Mouse (Mus musculus) heart, embryonic 14.5 days (tissue): Measurements from ENCODE around the gene Ccdc33. TPM values are rescaled to one million over a fixed set of nuclear protein-coding genes. Genes with fewer than 3 reads are reported as not detected.

Source experiments
- ATAC-seq: fragments of 200-750 bp; cut with Nextera tagmentation; 2 replicates; pipeline ENCODE4 v1.8.0; 2017; ENCODE audit warnings: low read depth, moderate TSS enrichment; ENCODE audit not compliant: insufficient number of reproducible peaks, insufficient read depth, low FRiP score
- H3K27ac ChIP-seq, 2 experiments: fragments of 200-500 bp in 1 of 2; fragments of 300-500 bp in 1 of 2; sonication (generic) in 1 of 2; replicated peaks in 1 of 2; 2 replicates each; pipeline ENCODE4 v1.5.1; 2012 to 2014; ENCODE audit warnings: low read depth in 2 of 2, low read length in 2 of 2, control low read depth in 1 of 2, mild to moderate bottlenecking in 1 of 2, mixed read lengths in 1 of 2; ENCODE audit not compliant: control insufficient read depth in 1 of 2, insufficient read depth in 1 of 2
- H3K27me3 ChIP-seq: fragments of 300-500 bp; sonication (generic); 2 replicates; pipeline ENCODE4 v1.6.1; 2014; ENCODE audit warnings: mild to moderate bottlenecking, low read length, control low read depth; ENCODE audit not compliant: control insufficient read depth, insufficient read depth
- H3K36me3 ChIP-seq: fragments of 300-500 bp; sonication (generic); 2 replicates; pipeline ENCODE4 v1.6.1; 2014; ENCODE audit warnings: mild to moderate bottlenecking, control low read depth, low read length, mixed read lengths; ENCODE audit not compliant: control insufficient read depth, insufficient read depth
- H3K4me1 ChIP-seq, 2 experiments: fragments of 200-500 bp in 1 of 2; fragments of 300-500 bp in 1 of 2; sonication (generic) in 1 of 2; 2 replicates each; pipeline ENCODE4 v1.6.1; 2012 to 2014; ENCODE audit warnings: low read length in 2 of 2, control low read depth in 1 of 2, mixed read lengths in 1 of 2; ENCODE audit not compliant: control insufficient read depth in 2 of 2, insufficient read depth in 2 of 2
- H3K4me2 ChIP-seq: fragments of 300-500 bp; sonication (generic); 2 replicates; pipeline ENCODE4 v1.6.1; 2014; ENCODE audit warnings: mild to moderate bottlenecking, low read length
- H3K4me3 ChIP-seq, 2 experiments: fragments of 200-500 bp in 1 of 2; fragments of 300-500 bp in 1 of 2; sonication (generic) in 1 of 2; 2 replicates each; pipeline ENCODE4 v1.5.1; 2012 to 2014; ENCODE audit warnings: low read length in 2 of 2, mild to moderate bottlenecking in 2 of 2, control low read depth in 1 of 2, low read depth in 1 of 2, moderate library complexity in 1 of 2; ENCODE audit not compliant: control insufficient read depth in 1 of 2, insufficient read depth in 1 of 2
- H3K9ac ChIP-seq: fragments of 300-500 bp; sonication (generic); 2 replicates; pipeline ENCODE4 v1.6.1; 2014; ENCODE audit warnings: mild to moderate bottlenecking, low read length
- H3K9me3 ChIP-seq: fragments of 300-500 bp; sonication (generic); 2 replicates; pipeline ENCODE4 v1.6.1; 2016; ENCODE audit warnings: low read length, control low read depth; ENCODE audit not compliant: control insufficient read depth
- WGBS: fragments of 180-500 bp; shearing (Covaris S2); extraction: QIAGEN DNeasy Blood & Tissue Kit; methylation state at CpG from one replicate; pipeline ENCODE4 v1.1.7; 2014; 5-methylcytosine and 5-hydroxymethylcytosine counted together
- polyA plus RNA-seq: library from polyadenylated mRNA; unstranded; fragments of >200 nt; fragmentation: Nextera tagmentation; extraction: Ambion mirVana; gene quantifications from 2 replicates; pipeline ENCODE4 v1.2.1, GENCODE M21; 2014

Ccdc33 gene
- polyA plus RNA-seq, 1 experiment from 2014 or later = not detected

GRCm38 (mm10) chr9:58027426-58028180 is 91.0 kb downstream of the Ccdc33 start:
- H3K4me2 ChIP-seq = no peak overlapping the region
- H3K4me3 ChIP-seq = no peak overlapping the region
- no peaks in the 10 kb centered on the region for H3K36me3 ChIP-seq
- no peaks in the 10 kb centered on the region for H3K4me1 ChIP-seq
- ATAC-seq = no peak
- no peaks in the 10 kb centered on the region for H3K9me3 ChIP-seq
- H3K9ac ChIP-seq = no peak overlapping the region
- 41% methylated on average over 2 of the region's 2 CpGs for WGBS
- no peak overlapping the region for H3K27ac ChIP-seq
- H3K27me3 ChIP-seq = peaks cover 8% of the 10 kb centered on the region

- Histone ChIP-seq H3K9ac (no peak overlapping the region), H3K27ac (no peak overlapping the region), H3K27me3 (peaks cover 13% of the 10 kb centered on the region), H3K36me3 (no peaks in the 10 kb centered on the region), H3K4me3 (no peak overlapping the region), H3K9me3 (no peaks in the 10 kb centered on the region), H3K4me2 (no peak overlapping the region), H3K4me1 (no peaks in the 10 kb centered on the region)
- WGBS = 57% methylated on average over 9 of the region's 9 CpGs
- no peak for ATAC-seq
Observed at GRCm38 (mm10) chr9:58025995-58026394, 92.6 kb downstream of the Ccdc33 start.

GRCm38 (mm10) chr9:58018385-58018784 is 100.2 kb downstream of the Ccdc33 start:
- no peak for ATAC-seq
- peaks cover 7% of the 10 kb centered on the region; the same call in 1 of the 2 replicates for H3K27me3 ChIP-seq
- no peak overlapping the region for H3K4me2 ChIP-seq
- no peak overlapping the region for H3K4me3 ChIP-seq
- no peak overlapping the region for H3K27ac ChIP-seq
- no peaks in the 10 kb centered on the region for H3K4me1 ChIP-seq
- H3K36me3 ChIP-seq = no peaks in the 10 kb centered on the region
- no peaks in the 10 kb centered on the region for H3K9me3 ChIP-seq
- no peak overlapping the region for H3K9ac ChIP-seq
- 81% methylated on average over 5 of the region's 5 CpGs for WGBS

- Histone ChIP-seq H3K4me3 (no peak overlapping the region), H3K27ac (no peak overlapping the region), H3K9me3 (no peaks in the 10 kb centered on the region), H3K4me2 (no peak overlapping the region), H3K4me1 (no peaks in the 10 kb centered on the region), H3K27me3 (peaks cover 4% of the 10 kb centered on the region; the same call in 1 of the 2 replicates), H3K9ac (no peak overlapping the region), H3K36me3 (no peaks in the 10 kb centered on the region)
- WGBS = 34% methylated on average over 3 of the region's 3 CpGs
- no peak for ATAC-seq
Observed at GRCm38 (mm10) chr9:58016962-58017361, 101.7 kb downstream of the Ccdc33 start.

- WGBS = 74% methylated on average over 6 of the region's 6 CpGs
Observed at GRCm38 (mm10) chr9:58015856-58016255, 102.8 kb downstream of the Ccdc33 start.

GRCm38 (mm10) chr9:58014393-58015160 is 104.0 kb downstream of the Ccdc33 start:
- WGBS = 54% methylated on average over 8 of the region's 8 CpGs
- Histone ChIP-seq H3K4me2 (no peak overlapping the region), H3K4me3 (no peak overlapping the region), H3K9ac (no peak overlapping the region), H3K27ac (no peak overlapping the region), H3K27me3 (no peaks in the 10 kb centered on the region), H3K4me1 (peaks cover under 1 to 4% of the 10 kb centered on the region in 2 experiments; a peak in 3 of 4 replicates), H3K36me3 (no peaks in the 10 kb centered on the region), H3K9me3 (no peaks in the 10 kb centered on the region)
- ATAC-seq = no peak

More at GRCm38 (mm10) chr9:58015856-58016255, 102.8 kb downstream of the Ccdc33 start:
- Histone ChIP-seq H3K27ac (no peak overlapping the region), H3K4me3 (no peak overlapping the region), H3K4me2 (no peak overlapping the region), H3K9me3 (no peaks in the 10 kb centered on the region), H3K4me1 (peaks cover 0 to 4% of the 10 kb centered on the region in 2 experiments; a peak in 1 of 4 replicates), H3K9ac (no peak overlapping the region), H3K27me3 (no peaks in the 10 kb centered on the region), H3K36me3 (no peaks in the 10 kb centered on the region)
- no peak for ATAC-seq

GRCm38 (mm10) chr9:58012935-58013334 is 105.7 kb downstream of the Ccdc33 start:
- H3K36me3 ChIP-seq = no peaks in the 10 kb centered on the region
- no peak overlapping the region for H3K4me2 ChIP-seq
- WGBS = 46% methylated on average over 2 of the region's 2 CpGs
- no peaks in the 10 kb centered on the region for H3K27me3 ChIP-seq
- H3K9ac ChIP-seq = no peak overlapping the region
- no peak overlapping the region for H3K4me3 ChIP-seq
- peaks cover 8 to 15% of the 10 kb centered on the region in 2 experiments for H3K4me1 ChIP-seq
- ATAC-seq = no peak
- H3K27ac ChIP-seq = no peak overlapping the region
- no peaks in the 10 kb centered on the region for H3K9me3 ChIP-seq
